Mouse (Mus musculus) intestine, embryonic 14.5 days (tissue): ENCODE data around the gene Myf5. TPM values are rescaled to one million over a fixed set of nuclear protein-coding genes. Genes with fewer than 3 reads are reported as not detected.

Experiments
- ATAC-seq: fragments of 200-750 bp; cut with Nextera tagmentation; replicated peaks from 2 replicates; pipeline ENCODE4 v1.8.0; 2017; ENCODE audit warnings: low read depth, moderate number of reproducible peaks, moderate TSS enrichment, moderate library complexity; ENCODE audit not compliant: low FRiP score, low TSS enrichment
- DNase-seq: peaks from one replicate; pipeline ENCODE4 v3.0.0-alpha.2; 2018; ENCODE audit warnings: low spot score
- H3K27ac ChIP-seq: fragments of 300-500 bp; sonication (generic); 2 replicates; pipeline ENCODE4 v1.5.1; 2014; ENCODE audit warnings: low read depth, mild to moderate bottlenecking, control low read depth
- H3K27me3 ChIP-seq: fragments of 300-500 bp; sonication (generic); replicated peaks from 2 replicates; pipeline ENCODE4 v1.6.1; 2014; ENCODE audit warnings: low read length, control low read depth; ENCODE audit not compliant: control insufficient read depth, insufficient read depth
- H3K36me3 ChIP-seq: fragments of 300-500 bp; sonication (generic); 2 replicates; pipeline ENCODE4 v1.6.1; 2014; ENCODE audit warnings: low read length, control low read depth; ENCODE audit not compliant: control insufficient read depth, insufficient read depth
- H3K4me1 ChIP-seq: fragments of 300-500 bp; sonication (generic); replicated peaks from 2 replicates; pipeline ENCODE4 v1.6.1; 2014; ENCODE audit warnings: low read length, control low read depth, mixed read lengths; ENCODE audit not compliant: control insufficient read depth, insufficient read depth
- H3K4me2 ChIP-seq: fragments of 300-500 bp; sonication (generic); 2 replicates; pipeline ENCODE4 v1.6.1; 2014; ENCODE audit warnings: low read length
- H3K4me3 ChIP-seq: fragments of 300-500 bp; sonication (generic); 2 replicates; pipeline ENCODE4 v1.5.1; 2014; ENCODE audit warnings: low read depth, low read length, control low read depth, mixed read lengths
- H3K9ac ChIP-seq: fragments of 300-500 bp; sonication (generic); 2 replicates; pipeline ENCODE4 v1.6.1; 2014; ENCODE audit warnings: mild to moderate bottlenecking, low read length
- H3K9me3 ChIP-seq: fragments of 300-500 bp; sonication (generic); 2 replicates; pipeline ENCODE4 v1.6.1; 2016; ENCODE audit warnings: low read length, control low read depth; ENCODE audit not compliant: control insufficient read depth
- WGBS: fragments of 180-500 bp; shearing (Covaris S2); extraction: QIAGEN DNeasy Blood & Tissue Kit; methylation state at CpG from one replicate; pipeline ENCODE4 v1.1.7; 2014; 5-methylcytosine and 5-hydroxymethylcytosine counted together
- microRNA-seq: library from miRNA; unstranded; fragments of <30 nt; microRNA quantifications from one replicate; pipeline ENCODE4, GENCODE M21; 2016
- polyA plus RNA-seq: library from polyadenylated mRNA; unstranded; fragments of >200 nt; fragmentation: Nextera tagmentation; extraction: Ambion mirVana; gene quantifications from 2 replicates; pipeline ENCODE4 v1.2.1, GENCODE M21; 2014

Myf5 gene
- polyA plus RNA-seq, 1 experiment from 2014 or later = not detected

- no peak overlapping the region for H3K4me3 ChIP-seq
- H3K27ac ChIP-seq = no peak overlapping the region
- H3K27me3 ChIP-seq = no peaks in the 10 kb centered on the region
- H3K4me1 ChIP-seq = no peaks in the 10 kb centered on the region
- whole genome bisulfite sequencing = 74% methylated on average over 5 of the region's 5 CpGs
- no peak for ATAC-seq
- H3K36me3 ChIP-seq = no peaks in the 10 kb centered on the region
- no peak for DNase-seq
- no peak overlapping the region for H3K4me2 ChIP-seq
- H3K9me3 ChIP-seq = no peaks in the 10 kb centered on the region
- no peak overlapping the region for H3K9ac ChIP-seq
Measured at GRCm38 (mm10) chr10:107471712-107472111, 14.2 kb downstream of the Myf5 start.

GRCm38 (mm10) chr10:107467819-107468218 lies 18.1 kb downstream of the Myf5 start:
- Histone ChIP-seq H3K9ac (no peak overlapping the region), H3K4me3 (no peak overlapping the region), H3K36me3 (no peaks in the 10 kb centered on the region), H3K27me3 (no peaks in the 10 kb centered on the region), H3K27ac (no peak overlapping the region), H3K4me2 (no peak overlapping the region), H3K4me1 (no peaks in the 10 kb centered on the region), H3K9me3 (no peaks in the 10 kb centered on the region)
- ATAC-seq = no peak
- WGBS = 67% methylated on average over 7 of the region's 7 CpGs
- DNase-seq = no peak

- DNase-seq (no peak), ATAC-seq (no peak)
- Histone ChIP-seq H3K9ac (no peak overlapping the region), H3K27me3 (no peaks in the 10 kb centered on the region), H3K9me3 (no peaks in the 10 kb centered on the region), H3K4me2 (no peak overlapping the region), H3K4me1 (no peaks in the 10 kb centered on the region), H3K27ac (no peak overlapping the region), H3K4me3 (no peak overlapping the region), H3K36me3 (no peaks in the 10 kb centered on the region)
- 87% methylated on average over 5 of the region's 5 CpGs for WGBS
Measured at GRCm38 (mm10) chr10:107449496-107450330, 36.2 kb downstream of the Myf5 start.

- no peak overlapping the region for H3K4me3 ChIP-seq
- no peaks in the 10 kb centered on the region for H3K27me3 ChIP-seq
- no peak overlapping the region for H3K4me2 ChIP-seq
- H3K4me1 ChIP-seq = no peaks in the 10 kb centered on the region
- no peaks in the 10 kb centered on the region for H3K9me3 ChIP-seq
- ATAC-seq (no peak; the same call in 1 of the 2 replicates), DNase-seq (no peak)
- no peak overlapping the region for H3K9ac ChIP-seq
- H3K27ac ChIP-seq = no peak overlapping the region
- 9% methylated on average over 4 of the region's 4 CpGs for WGBS
- H3K36me3 ChIP-seq = no peaks in the 10 kb centered on the region
Measured at GRCm38 (mm10) chr10:107442781-107443180, 43.2 kb downstream of the Myf5 start.

GRCm38 (mm10) chr10:107436967-107437366 lies 49.0 kb downstream of the Myf5 start:
- Histone ChIP-seq H3K27ac (no peak overlapping the region), H3K4me1 (no peaks in the 10 kb centered on the region), H3K27me3 (no peaks in the 10 kb centered on the region), H3K9ac (no peak overlapping the region), H3K9me3 (no peaks in the 10 kb centered on the region), H3K4me2 (no peak overlapping the region), H3K36me3 (no peaks in the 10 kb centered on the region), H3K4me3 (no peak overlapping the region)
- DNase-seq (no peak), ATAC-seq (no peak)
- 69% methylated on average over 5 of the region's 5 CpGs for WGBS

Small RNA genes lying within 50 kb of the gene (microRNA-seq; reads per million reads assigned to microRNA genes)
- not detected for gene Gm44403

Other genes starting within 250 kb of the Myf5 start
- 5.9 and 7.7 TPM in 2 replicates for gene Lin7a, start 214.4 kb downstream of the Myf5 start, polyA plus RNA-seq
- not detected in 2 replicates for gene Myf6, start 8.6 kb upstream of the Myf5 start, polyA plus RNA-seq
- gene Ptprq, start 233.9 kb upstream of the Myf5 start, polyA plus RNA-seq = 0.05 TPM in 1 of 2 replicates, not detected in the other